Mouse (Mus musculus): Measurements from ENCODE around the gene Olfr1044.
"Not testable (repeated sequence)": the region's sequence is repeated elsewhere in the genome, so short reads cannot be mapped to it uniquely, and the experiment has no call there.

Olfr1044 gene

DNA sequence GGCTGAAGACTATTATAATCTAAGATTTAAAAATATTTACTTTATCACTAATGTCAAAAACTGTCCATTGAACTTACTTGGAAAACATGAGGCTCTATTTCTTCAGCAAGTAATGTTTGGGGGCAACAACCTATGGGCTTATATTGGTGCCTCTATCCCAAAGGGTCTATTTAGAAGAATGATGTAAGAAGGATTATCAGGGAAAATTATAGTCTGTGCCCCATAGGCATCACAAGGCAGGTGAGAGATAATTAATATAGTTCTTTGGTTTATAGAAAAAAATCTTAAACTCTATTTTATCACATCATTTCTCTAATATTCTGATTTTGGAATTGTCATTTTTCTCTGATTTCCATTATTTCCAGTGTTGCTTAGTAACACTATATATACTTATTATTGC lies at the start of gene Olfr1044:
Gene Olfr1044, minus strand, starts transcription at position 101 of the 400 bp plus-strand sequence.
- ATAC-seq (ENCODE audit: insufficient number of reproducible peaks, low FRiP score, low TSS enrichment) = no peak

DNA sequence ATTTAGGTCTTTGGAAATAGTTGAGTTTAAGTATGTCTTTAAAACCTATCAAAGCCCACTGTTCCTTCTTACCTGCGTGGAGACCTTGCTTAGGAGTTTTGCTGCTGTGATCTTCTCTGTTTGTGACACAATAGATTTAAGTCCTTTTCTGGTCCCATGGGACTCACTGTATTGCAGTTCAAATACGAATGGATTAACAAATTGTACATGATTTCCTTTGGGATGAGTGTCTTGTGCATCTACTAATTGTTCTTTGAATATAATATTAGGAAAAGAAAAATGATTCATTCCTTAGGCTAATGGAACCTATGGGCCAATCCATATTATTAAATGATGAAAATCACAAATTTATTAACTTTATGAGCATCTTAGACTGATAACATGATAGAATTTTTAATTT lies 41.6 kb upstream of the Olfr1044 start, which contains the start of gene Olfr1046:
Gene Olfr1046, minus strand, starts transcription at position 101 of the 400 bp plus-strand sequence.
- ATAC-seq (ENCODE audit: insufficient number of reproducible peaks, low FRiP score, low TSS enrichment) = no peak

DNA sequence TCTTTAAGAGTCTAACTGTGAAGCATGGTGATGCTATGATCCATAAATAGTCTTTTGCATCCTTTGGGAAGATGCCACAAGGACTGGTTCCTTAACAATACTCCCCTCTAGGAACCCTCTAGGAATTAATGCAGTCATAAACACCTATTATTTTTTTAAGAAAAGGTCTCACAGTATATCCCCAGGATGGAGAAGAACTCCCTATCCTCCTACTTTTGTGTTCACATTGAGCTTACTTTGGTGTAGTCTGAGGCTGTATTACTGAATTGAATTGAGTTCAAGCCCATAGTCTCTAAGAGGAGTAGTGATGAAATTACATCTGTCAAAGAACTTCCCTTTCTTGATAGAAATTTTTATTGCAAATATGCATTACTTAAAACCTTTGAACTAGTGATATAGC lies 25.3 kb upstream of the Olfr1044 start, which contains the start of gene Olfr1045:
Gene Olfr1045, minus strand, starts transcription at position 101 of the 400 bp plus-strand sequence.
- ATAC-seq (ENCODE audit: insufficient number of reproducible peaks, low FRiP score, low TSS enrichment) = no peak

DNA sequence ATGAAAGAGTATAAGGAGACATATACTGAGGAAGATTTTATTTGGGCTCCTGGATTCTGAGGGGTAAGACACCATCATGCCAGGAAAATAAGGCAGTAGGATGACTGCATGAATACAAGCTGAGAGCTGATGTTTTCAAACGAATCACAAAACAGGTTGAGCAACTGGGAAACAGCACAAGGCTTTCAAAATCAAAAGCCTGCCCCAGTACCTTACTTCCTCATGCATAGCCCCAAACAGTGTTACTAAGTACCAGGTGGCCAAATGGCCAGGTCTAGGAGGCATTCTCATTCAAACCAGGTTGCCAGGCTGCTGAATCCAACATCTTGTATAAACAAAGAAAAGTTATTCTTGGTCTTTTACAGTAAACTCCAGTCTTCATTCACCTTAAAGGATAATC lies 18.2 kb upstream of the Olfr1044 start:
- no peak for ATAC-seq (ENCODE audit: insufficient number of reproducible peaks, low FRiP score, low TSS enrichment)

DNA sequence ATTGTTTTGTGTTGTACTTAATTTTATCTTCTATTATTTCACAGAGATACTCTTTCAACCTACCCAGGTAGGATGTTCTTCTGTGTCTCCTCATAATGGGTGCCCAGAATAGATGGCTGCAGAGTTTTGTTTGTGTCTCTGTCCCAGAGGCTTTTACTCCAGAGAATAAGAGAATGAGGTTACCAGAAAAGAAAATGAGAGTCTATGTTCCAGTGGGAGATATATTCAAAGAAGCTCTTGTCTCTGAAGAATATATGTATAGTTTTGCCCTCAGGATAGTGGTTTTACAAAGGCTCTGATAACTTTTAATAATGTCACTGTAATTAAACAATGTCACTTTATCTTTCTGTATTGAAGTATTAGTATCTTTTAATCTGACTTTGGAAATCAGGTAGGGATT lies 8.0 kb upstream of the Olfr1044 start, which contains the start of gene Olfr52:
Gene Olfr52, minus strand, starts transcription at position 101 of the 400 bp plus-strand sequence.
- ATAC-seq (ENCODE audit: insufficient number of reproducible peaks, low FRiP score, low TSS enrichment) = no peak

DNA sequence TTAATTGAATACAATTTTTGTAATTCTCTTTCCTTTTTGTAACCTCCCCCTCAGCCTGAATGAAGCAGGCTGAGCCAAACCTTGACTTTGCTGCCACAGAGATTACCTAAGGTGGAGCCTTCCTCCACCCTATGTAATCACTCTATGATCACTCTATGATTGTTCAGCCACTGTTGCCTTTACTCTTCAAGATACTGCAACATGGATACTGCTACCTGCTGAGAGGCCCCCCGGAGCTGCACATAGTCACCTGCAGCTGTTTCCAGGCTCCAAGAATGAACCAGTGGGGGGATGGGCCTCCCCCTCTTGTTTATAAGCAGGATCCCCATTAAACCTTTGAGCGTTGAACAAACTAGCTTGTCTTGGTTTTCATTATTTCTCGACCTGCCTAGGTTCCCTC lies 2.3 kb upstream of the Olfr1044 start:
- ATAC-seq (ENCODE audit: insufficient number of reproducible peaks, low FRiP score, low TSS enrichment) = no peak

DNA sequence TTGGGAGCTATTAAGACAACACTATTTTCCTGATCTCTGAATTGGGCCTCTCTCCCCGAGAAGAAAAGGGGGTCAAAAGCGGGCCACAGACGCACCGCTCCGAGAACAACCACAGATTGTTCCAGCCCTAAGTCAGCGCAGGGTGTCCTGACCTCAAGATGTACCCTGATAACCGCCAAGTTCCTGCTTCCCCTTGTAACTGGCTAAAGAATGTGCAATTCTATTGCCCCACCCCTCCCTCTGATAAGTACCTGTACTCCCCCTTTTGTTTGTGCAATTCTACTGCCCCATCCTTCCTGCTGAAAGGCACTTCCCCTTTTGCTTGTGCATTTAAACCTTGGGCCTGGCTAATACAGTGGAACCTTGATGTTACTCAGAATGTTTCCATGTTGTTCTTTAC lies 2.2 kb downstream of the Olfr1044 start:
- not testable (repeated sequence) for ATAC-seq (ENCODE audit: insufficient number of reproducible peaks, low FRiP score, low TSS enrichment)

DNA sequence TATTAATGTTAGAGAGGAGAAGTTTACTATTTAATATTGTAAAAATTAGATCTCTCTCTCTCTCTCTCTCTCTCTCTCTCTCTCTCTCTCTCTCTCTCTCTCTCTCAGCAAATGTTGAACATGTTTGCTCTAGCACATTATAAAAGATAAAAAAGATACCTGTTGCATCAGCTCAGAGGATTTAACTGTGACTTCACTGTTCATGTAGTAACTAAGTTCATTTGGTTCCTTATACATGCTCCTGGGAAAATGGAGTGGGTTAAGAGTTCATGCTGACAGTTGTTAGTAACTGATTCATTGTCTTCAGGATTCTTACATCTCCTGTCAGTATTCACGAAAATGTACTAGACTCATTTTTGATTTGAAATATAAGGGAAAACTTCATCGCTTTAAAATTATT lies 10.2 kb downstream of the Olfr1044 start, which contains the start of gene Olfr1043:
Gene Olfr1043, minus strand, starts transcription at position 101 of the 400 bp plus-strand sequence.
- ATAC-seq (ENCODE audit: insufficient number of reproducible peaks, low FRiP score, low TSS enrichment) = no peak

DNA sequence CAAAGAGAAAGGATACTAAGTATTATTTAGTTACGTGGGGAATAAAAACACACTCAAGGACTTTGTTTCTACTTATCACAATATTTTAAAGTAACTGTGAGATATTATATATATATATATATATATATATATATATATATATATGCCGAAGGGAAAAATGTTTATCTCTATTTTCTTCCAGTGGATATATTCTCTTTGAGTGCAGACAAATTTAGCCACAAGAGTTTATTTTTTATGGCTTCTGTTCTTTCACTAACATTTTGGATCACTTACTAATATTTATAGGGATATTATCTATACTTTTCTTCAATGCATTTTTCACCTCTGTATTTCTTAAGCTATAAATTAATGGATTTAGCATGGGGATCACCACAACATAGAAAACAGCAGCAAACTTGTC lies 15.9 kb downstream of the Olfr1044 start, which contains the start of gene Olfr1042:
Gene Olfr1042, minus strand, starts transcription at position 101 of the 400 bp plus-strand sequence.
- ATAC-seq (ENCODE audit: insufficient number of reproducible peaks, low FRiP score, low TSS enrichment) = no peak

DNA sequence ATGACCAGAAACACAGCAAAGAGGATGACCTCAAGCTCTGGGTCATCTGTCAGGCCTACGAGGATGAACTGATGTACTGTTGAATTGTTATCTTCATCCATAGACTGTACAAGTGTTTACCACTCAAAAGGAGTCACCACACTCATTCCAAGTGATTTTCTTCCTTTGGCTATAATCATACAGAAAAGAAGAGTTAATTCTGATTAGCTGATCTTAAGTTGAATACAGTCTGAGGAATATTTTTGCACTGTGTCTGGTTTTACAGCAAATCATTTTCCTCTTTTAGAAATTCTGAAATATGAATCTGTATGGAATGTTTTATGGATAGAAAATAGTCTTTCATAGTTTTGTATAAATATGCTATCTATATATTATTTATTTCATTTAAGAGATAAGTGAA lies 31.0 kb downstream of the Olfr1044 start, which contains the start of gene Olfr1040:
Gene Olfr1040, minus strand, starts transcription at position 101 of the 400 bp plus-strand sequence.
- no peak for ATAC-seq (ENCODE audit: insufficient number of reproducible peaks, low FRiP score, low TSS enrichment)

DNA sequence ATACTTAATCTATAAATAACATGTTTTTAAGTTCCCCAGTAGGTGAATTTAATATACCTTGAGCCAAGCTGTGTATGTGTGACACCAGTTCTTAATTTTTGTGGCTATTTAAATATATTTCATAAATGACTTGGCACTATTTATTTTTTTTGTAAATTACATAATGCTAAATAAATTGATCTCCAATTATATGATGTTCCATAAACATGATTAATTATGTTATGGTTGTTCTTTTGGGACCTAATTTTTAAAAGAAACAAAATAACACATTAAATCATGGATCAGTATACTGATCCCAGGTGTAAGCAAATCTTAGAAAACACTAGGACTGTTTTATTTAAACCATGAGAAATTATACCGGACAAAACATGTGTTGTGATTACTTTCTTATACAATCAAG lies 41.8 kb downstream of the Olfr1044 start, which contains the start of gene Olfr1039:
Gene Olfr1039, minus strand, starts transcription at position 101 of the 400 bp plus-strand sequence.
- ATAC-seq (ENCODE audit: insufficient number of reproducible peaks, low FRiP score, low TSS enrichment) = no peak
